In genomic region chr8:47370421-47371080, GRCm38 (mm10) we compare ENCODE assay signal across 7 mouse cellular contexts.
DNase-seq lines count a peak whose midpoint lies in the region; ATAC-seq and TF ChIP-seq lines count a peak whose summit lies in the region.

No protein-coding gene starts in this region.

- no peak overlapping the region for H3K27ac ChIP-seq in intestine, embryonic 15.5 days
- no peak overlapping the region for H3K27ac ChIP-seq in midbrain, embryonic 14.5 days (replicated peaks; ENCODE audit: low read depth, low read length)
- no peak overlapping the region for H3K27ac ChIP-seq in spleen, adult 2 months (ENCODE audit: insufficient read depth, low read length)

- no peak overlapping the region for H3K4me2 ChIP-seq in intestine, embryonic 15.5 days (replicated peaks)
- H3K4me2 ChIP-seq in midbrain, embryonic 14.5 days (ENCODE audit: low read length): no peak overlapping the region

- H3K36me3 ChIP-seq in intestine, embryonic 15.5 days: no peaks in the 10 kb centered on the region
- H3K36me3 ChIP-seq in midbrain, embryonic 14.5 days (ENCODE audit: control insufficient read depth, insufficient read depth, low read length): no peaks in the 10 kb centered on the region
- H3K36me3 ChIP-seq in spleen, adult 2 months (ENCODE audit: control insufficient read depth, insufficient read depth, low read length): no peaks in the 10 kb centered on the region

- peak; percentile 75 for ATAC-seq in intestine, embryonic 15.5 days
- peak; percentile 77; the same call in 1 of the 2 replicates for ATAC-seq in midbrain, embryonic 14.5 days (ENCODE audit: low FRiP score, low TSS enrichment)

- intact Hi-C loops in left cerebral cortex, postnatal 14 days (cut with DNase I): loop anchor here (1.0 to 10.0 kb wide), 5 partner anchors 81 to 1128 kb away; no protein-coding TSS in a partner anchor

- H3K9me3 ChIP-seq in intestine, embryonic 15.5 days: no peaks in the 10 kb centered on the region
- H3K9me3 ChIP-seq in midbrain, embryonic 14.5 days (ENCODE audit: control insufficient read depth, low read length): peaks cover 3% of the 10 kb centered on the region; the same call in 1 of the 2 replicates

- H3K4me3 ChIP-seq in intestine, embryonic 15.5 days (replicated peaks): no peak overlapping the region
- no peak overlapping the region for H3K4me3 ChIP-seq in midbrain, embryonic 14.5 days (replicated peaks; ENCODE audit: low read depth, low read length)
- H3K4me3 ChIP-seq in spleen, adult 2 months (ENCODE audit: extremely low read depth, insufficient read depth, insufficient read length): no peak overlapping the region

- DNase-seq in ZHBTc4 (ENCODE audit: low read depth, low spot score): peak; percentile 88
- DNase-seq in cerebellum, postnatal 14 days: peak; percentile 91 to 93
- DNase-seq in gastrocnemius, adult 18-20 months (ENCODE audit: low spot score): peak; percentile 87
- DNase-seq in left cerebral cortex, postnatal 14 days (ENCODE audit: low spot score in 2 of 2): peak; percentile 86 to 89
- DNase-seq in midbrain, embryonic 14.5 days: peak; percentile 93
- peak; percentile 32 to 71 for DNase-seq in spleen, adult 2 months (ENCODE audit: low read depth in 1 of 2, low spot score in 2 of 2)

- 0 out of 2 replicates have a peak, but pooled peaks cover 3% of the 10 kb centered on the region for H3K27me3 ChIP-seq in intestine, embryonic 15.5 days (replicated peaks)
- H3K27me3 ChIP-seq in midbrain, embryonic 14.5 days (ENCODE audit: control insufficient read depth, insufficient read depth, low read length): no peaks in the 10 kb centered on the region
- H3K27me3 ChIP-seq in spleen, adult 2 months (ENCODE audit: control insufficient read depth, insufficient read depth, low read length): no peaks in the 10 kb centered on the region

- TF ChIP-seq POLR2A in spleen, adult 2 months (IDR thresholded peaks at IDR 0.05; ENCODE audit: low read depth, low read length): no peak

- WGBS in intestine, embryonic 15.5 days: 25% methylated on average over 15 of the region's 15 CpGs
- 28% methylated on average over 15 of the region's 15 CpGs for WGBS in midbrain, embryonic 14.5 days
- WGBS in spleen, adult 2 months: 23% methylated on average over 15 of the region's 15 CpGs

- H3K4me1 ChIP-seq in intestine, embryonic 15.5 days (replicated peaks): peaks cover 8% of the 10 kb centered on the region; the same call in 1 of the 2 replicates
- 0 out of 2 replicates have a peak, but pooled peaks cover 3% of the 10 kb centered on the region for H3K4me1 ChIP-seq in midbrain, embryonic 14.5 days (ENCODE audit: control insufficient read depth, insufficient read depth, low read length)
- H3K4me1 ChIP-seq in spleen, adult 2 months (ENCODE audit: control insufficient read depth, insufficient read depth, insufficient read length): no peaks in the 10 kb centered on the region

- H3K9ac ChIP-seq in intestine, embryonic 15.5 days: no peak overlapping the region
- no peak overlapping the region for H3K9ac ChIP-seq in midbrain, embryonic 14.5 days (replicated peaks; ENCODE audit: low read length)

- peak; percentile 80; the same call in 1 of the 2 replicates for TF ChIP-seq CTCF in spleen, adult 2 months (IDR thresholded peaks at IDR 0.05; ENCODE audit: extremely low read depth, insufficient read depth, insufficient read length, insufficient replicate concordance)
